Mouse (Mus musculus) stomach, embryonic 16.5 days (tissue): ENCODE measurements at regions not wholly inside any gene's neighbourhood (a gene's known extent, or its start where the extent isn't known, plus 50 kb on each side); places are given as distances from the start of the nearest gene placed in this dataset.

Experiments
- ATAC-seq: fragments of 200-750 bp; cut with Nextera tagmentation; 2 replicates; pipeline ENCODE4 v1.8.0; 2017; ENCODE audit warnings: moderate number of reproducible peaks, moderate TSS enrichment; ENCODE audit not compliant: insufficient read depth, low FRiP score
- H3K27ac ChIP-seq: fragments of 300-500 bp; sonication (generic); 2 replicates; pipeline ENCODE4 v1.5.1; 2014; ENCODE audit warnings: low read length
- H3K27me3 ChIP-seq: fragments of 300-500 bp; sonication (generic); 2 replicates; pipeline ENCODE4 v1.6.1; 2014; ENCODE audit warnings: low read length, control low read depth, mixed read lengths; ENCODE audit not compliant: control insufficient read depth, insufficient read depth
- H3K36me3 ChIP-seq: fragments of 300-500 bp; sonication (generic); 2 replicates; pipeline ENCODE4 v1.6.1; 2014; ENCODE audit warnings: low read length; ENCODE audit not compliant: control insufficient read depth, insufficient read depth
- H3K4me1 ChIP-seq: fragments of 300-500 bp; sonication (generic); 2 replicates; pipeline ENCODE4 v1.6.1; 2014; ENCODE audit warnings: low read length, control low read depth, mixed read lengths; ENCODE audit not compliant: control insufficient read depth, insufficient read depth
- H3K4me2 ChIP-seq: fragments of 300-500 bp; sonication (generic); 2 replicates; pipeline ENCODE4 v1.6.1; 2014; ENCODE audit warnings: low read depth, low read length, mixed read lengths
- H3K4me3 ChIP-seq: fragments of 300-500 bp; sonication (generic); replicated peaks from 2 replicates; pipeline ENCODE4 v1.5.1; 2014; ENCODE audit warnings: mild to moderate bottlenecking, low read length
- H3K9ac ChIP-seq: fragments of 300-500 bp; sonication (generic); 2 replicates; pipeline ENCODE4 v1.6.1; 2014; ENCODE audit warnings: low read length
- H3K9me3 ChIP-seq: fragments of 300-500 bp; sonication (generic); replicated peaks from 2 replicates; pipeline ENCODE4 v1.6.1; 2016; ENCODE audit warnings: low read length, control low read depth; ENCODE audit not compliant: control insufficient read depth
- WGBS: fragments of 180-500 bp; shearing (Covaris S2); extraction: QIAGEN DNeasy Blood & Tissue Kit; methylation state at CpG from one replicate; pipeline ENCODE4 v1.1.7; 2014; 5-methylcytosine and 5-hydroxymethylcytosine counted together

GRCm38 (mm10) chr9:43387397-43387796, 76.7 kb downstream of the Trim29 start:
- no peak for ATAC-seq
- 63% methylated on average over 9 of the region's 9 CpGs for WGBS
- H3K4me2 ChIP-seq, result no peak overlapping the region
- no peak overlapping the region for H3K27ac ChIP-seq
- no peaks in the 10 kb centered on the region for H3K4me1 ChIP-seq
- H3K9me3 ChIP-seq, result no peaks in the 10 kb centered on the region
- no peaks in the 10 kb centered on the region for H3K36me3 ChIP-seq
- no peak overlapping the region for H3K4me3 ChIP-seq
- H3K27me3 ChIP-seq, result no peaks in the 10 kb centered on the region
- no peak overlapping the region for H3K9ac ChIP-seq

DNA sequence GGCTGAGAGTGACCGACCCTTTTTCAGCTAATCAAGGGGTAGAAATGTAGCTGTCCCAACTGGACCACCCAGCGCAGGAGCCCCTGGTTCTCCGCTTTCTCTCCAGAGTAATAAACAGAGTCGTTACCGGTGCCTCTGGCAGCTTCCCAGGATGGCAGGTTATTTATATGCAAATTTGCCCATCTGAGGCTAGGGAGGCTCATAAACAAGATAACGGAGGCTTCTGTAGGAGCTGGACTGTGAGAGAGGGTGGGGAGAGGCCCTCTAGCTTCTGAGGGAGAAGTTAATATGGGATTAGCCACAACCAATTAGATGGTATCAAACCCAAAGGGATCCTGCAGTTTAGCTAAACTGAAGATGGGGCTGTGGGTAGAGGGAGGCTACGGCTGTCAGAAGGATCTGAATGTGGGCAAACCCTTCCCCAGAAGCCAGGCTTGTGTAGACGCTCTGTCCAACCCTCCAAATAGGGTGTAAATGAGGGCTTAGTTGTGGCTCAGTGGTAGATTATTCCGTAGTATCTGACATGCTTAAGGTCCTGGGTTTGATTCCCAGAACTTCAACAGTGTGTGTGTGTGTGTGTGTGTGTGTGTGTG, 78.9 kb downstream of the Trim29 start:
- Histone ChIP-seq H3K4me1 (no peaks in the 10 kb centered on the region), H3K27me3 (no peaks in the 10 kb centered on the region), H3K4me3 (no peak overlapping the region), H3K27ac (no peak overlapping the region), H3K36me3 (no peaks in the 10 kb centered on the region), H3K4me2 (no peak overlapping the region), H3K9me3 (peaks cover 7% of the 10 kb centered on the region; the same call in 1 of the 2 replicates), H3K9ac (no peak overlapping the region)
- ATAC-seq, result no peak
- 53% methylated on average over 9 of the region's 9 CpGs for WGBS

- Histone ChIP-seq H3K36me3 (no peaks in the 10 kb centered on the region), H3K4me3 (no peak overlapping the region), H3K27ac (no peak overlapping the region), H3K4me2 (no peak overlapping the region), H3K4me1 (no peaks in the 10 kb centered on the region), H3K27me3 (no peaks in the 10 kb centered on the region), H3K9me3 (peaks cover 7% of the 10 kb centered on the region; the same call in 1 of the 2 replicates), H3K9ac (no peak overlapping the region)
- WGBS, result 56% methylated on average over 6 of the region's 6 CpGs
- no peak for ATAC-seq
Observed at GRCm38 (mm10) chr9:43392467-43393064, 81.9 kb downstream of the Trim29 start.

GRCm38 (mm10) chr9:43394204-43394603, 83.6 kb downstream of the Trim29 start:
- peak; percentile 37; the same call in 1 of the 2 replicates for ATAC-seq
- Histone ChIP-seq H3K4me2 (no peak overlapping the region), H3K9ac (no peak overlapping the region), H3K9me3 (peaks cover 7% of the 10 kb centered on the region; the same call in 1 of the 2 replicates), H3K27ac (no peak overlapping the region), H3K36me3 (no peaks in the 10 kb centered on the region), H3K4me3 (no peak overlapping the region), H3K27me3 (no peaks in the 10 kb centered on the region), H3K4me1 (no peaks in the 10 kb centered on the region)
- 42% methylated on average over 5 of the region's 5 CpGs for WGBS

DNA sequence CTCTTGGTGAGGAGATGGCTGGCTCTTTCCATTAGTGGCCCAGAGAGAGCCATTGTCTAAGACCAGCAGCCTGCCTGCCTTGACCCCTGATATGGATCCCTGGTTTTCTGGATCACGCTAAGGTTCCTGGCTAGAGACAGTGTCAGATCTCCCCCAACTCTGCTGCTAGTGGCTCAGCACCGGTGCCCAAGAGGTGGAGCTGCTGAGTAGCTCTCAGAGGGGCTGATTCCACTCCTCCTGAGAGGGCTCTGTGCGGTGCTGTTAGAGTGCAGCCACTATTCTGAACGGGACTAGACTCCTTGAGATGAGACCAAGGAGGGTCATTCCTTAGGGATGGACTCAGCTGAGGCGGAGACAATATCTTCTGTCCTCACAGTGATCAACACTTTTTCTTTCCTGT, 84.6 kb downstream of the Trim29 start:
- H3K4me2 ChIP-seq, result no peak overlapping the region
- 44% methylated on average over 5 of the region's 5 CpGs for WGBS

GRCm38 (mm10) chr9:43396566-43396965, 85.9 kb downstream of the Trim29 start:
- H3K27me3 ChIP-seq, result no peaks in the 10 kb centered on the region
- ATAC-seq, result no peak
- peaks cover 7% of the 10 kb centered on the region; the same call in 1 of the 2 replicates for H3K9me3 ChIP-seq
- H3K4me2 ChIP-seq, result no peak overlapping the region
- H3K4me1 ChIP-seq, result no peaks in the 10 kb centered on the region
- H3K9ac ChIP-seq, result no peak overlapping the region
- H3K36me3 ChIP-seq, result no peaks in the 10 kb centered on the region
- H3K27ac ChIP-seq, result no peak overlapping the region
- no peak overlapping the region for H3K4me3 ChIP-seq

More for the DNA sequence above, 84.6 kb downstream of the Trim29 start:
- Histone ChIP-seq H3K4me1 (no peaks in the 10 kb centered on the region), H3K9ac (no peak overlapping the region), H3K36me3 (no peaks in the 10 kb centered on the region), H3K4me3 (no peak overlapping the region), H3K9me3 (peaks cover 7% of the 10 kb centered on the region; the same call in 1 of the 2 replicates), H3K27me3 (no peaks in the 10 kb centered on the region), H3K27ac (no peak overlapping the region)
- no peak for ATAC-seq

DNA sequence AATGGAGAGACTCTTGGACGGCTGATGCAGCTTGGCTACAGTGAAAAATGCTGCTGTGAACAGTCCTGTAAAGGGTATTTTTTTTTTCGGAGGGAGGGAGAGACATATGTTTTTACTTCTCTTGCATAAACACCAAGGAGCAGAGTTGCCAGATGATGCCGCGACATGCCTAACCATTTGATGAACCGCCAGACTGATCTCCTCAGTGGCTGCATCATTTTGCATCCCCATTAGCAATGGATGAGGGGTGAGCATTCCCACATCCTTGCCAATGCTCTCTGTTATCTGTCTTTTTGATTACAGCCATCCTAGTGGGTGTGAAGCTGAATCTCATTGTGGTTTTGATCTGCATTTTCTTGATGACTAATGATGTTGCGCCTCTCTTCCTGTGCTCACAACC, 97.8 kb downstream of the Trim29 start:
- Histone ChIP-seq H3K4me3 (no peak overlapping the region), H3K27me3 (no peaks in the 10 kb centered on the region), H3K27ac (no peak overlapping the region), H3K9ac (no peak overlapping the region), H3K4me1 (no peaks in the 10 kb centered on the region), H3K36me3 (no peaks in the 10 kb centered on the region), H3K4me2 (no peak overlapping the region), H3K9me3 (no peaks in the 10 kb centered on the region)
- ATAC-seq, result no peak
- WGBS, result 56% methylated on average over 6 of the region's 6 CpGs

DNA sequence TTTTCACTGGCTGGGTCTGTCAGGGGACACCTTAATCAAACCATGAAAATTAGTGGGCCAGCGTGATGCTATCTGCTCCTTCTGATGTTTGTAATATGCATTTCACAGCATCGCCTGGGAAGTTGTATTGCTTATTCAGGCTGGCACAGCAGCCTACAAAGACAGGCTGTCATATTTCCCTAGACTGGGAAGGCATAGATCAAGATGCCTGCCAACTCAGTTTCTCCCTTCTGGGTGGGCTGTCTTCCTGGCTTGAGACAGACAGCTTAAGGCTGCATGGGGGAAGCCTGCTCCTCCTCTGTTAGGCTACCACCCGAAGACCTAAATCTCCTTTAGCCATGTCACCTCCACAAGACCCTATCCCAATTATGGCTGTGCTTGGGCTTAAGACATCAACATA, 101.8 kb downstream of the Trim29 start:
- Histone ChIP-seq H3K4me3 (no peak overlapping the region), H3K36me3 (no peaks in the 10 kb centered on the region), H3K4me2 (no peak overlapping the region), H3K27me3 (no peaks in the 10 kb centered on the region), H3K4me1 (no peaks in the 10 kb centered on the region), H3K9me3 (no peaks in the 10 kb centered on the region), H3K9ac (no peak overlapping the region), H3K27ac (no peak overlapping the region)
- 67% methylated on average over 3 of the region's 3 CpGs for WGBS
- no peak for ATAC-seq

DNA sequence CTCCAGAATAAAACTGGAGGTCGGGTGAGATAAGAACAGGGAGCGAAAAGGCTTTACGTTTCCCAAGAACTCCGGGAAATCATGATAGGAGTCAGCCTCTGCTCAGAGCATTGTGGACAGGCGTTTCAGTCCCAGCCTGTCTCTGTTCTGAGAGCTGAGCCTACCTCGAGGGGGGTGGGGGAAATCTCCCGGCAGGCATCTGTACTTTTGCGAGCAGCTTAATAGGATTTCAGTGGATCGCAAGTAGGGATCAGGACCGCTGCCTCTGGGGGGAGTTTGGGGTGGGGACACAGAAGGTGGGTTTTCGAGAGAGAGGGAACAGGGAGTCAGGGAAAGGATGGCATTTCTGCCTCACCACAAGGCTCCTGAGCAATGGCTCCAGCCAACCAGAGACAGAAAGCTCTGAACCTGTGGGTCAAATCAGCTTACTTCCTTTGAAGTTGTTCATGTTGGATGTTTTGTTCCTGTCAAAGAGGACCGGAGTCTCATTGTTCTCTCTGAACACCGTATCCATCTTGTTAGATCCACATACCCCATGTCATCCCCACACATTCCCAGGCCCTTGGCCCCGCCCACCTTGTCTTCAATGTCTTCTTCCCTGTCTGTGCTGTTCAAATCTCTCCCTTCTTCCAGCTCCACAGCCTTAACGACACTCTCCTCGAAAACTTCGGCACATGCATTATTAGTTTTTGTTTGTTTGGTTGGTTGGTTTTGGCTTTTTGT, 109.5 kb downstream of the Trim29 start:
- Histone ChIP-seq H3K4me2 (no peak overlapping the region), H3K9me3 (no peaks in the 10 kb centered on the region), H3K4me3 (no peak overlapping the region), H3K27ac (no peak overlapping the region), H3K36me3 (no peaks in the 10 kb centered on the region), H3K4me1 (no peaks in the 10 kb centered on the region), H3K9ac (no peak overlapping the region), H3K27me3 (no peaks in the 10 kb centered on the region)
- 25% methylated on average over 17 of the region's 17 CpGs for WGBS
- no peak for ATAC-seq
